Mouse (Mus musculus) liver, embryonic 12.5 days (tissue): ENCODE results near the gene Chd3. TPM values are rescaled to one million over a fixed set of nuclear protein-coding genes. Genes with fewer than 3 reads are reported as not detected.
"Not testable (repeated sequence)": the region's sequence is repeated elsewhere in the genome, so short reads cannot be mapped to it uniquely, and the experiment has no call there.

Source experiments
- ATAC-seq: fragments of 200-750 bp; cut with Nextera tagmentation; 2 replicates; pipeline ENCODE4 v1.8.0; 2017; ENCODE audit warnings: moderate number of reproducible peaks, mild to moderate bottlenecking, moderate library complexity
- H3K27ac ChIP-seq: fragments of 300-500 bp; sonication (generic); 2 replicates; pipeline ENCODE4 v1.5.1; 2016; ENCODE audit warnings: mild to moderate bottlenecking
- H3K27me3 ChIP-seq: fragments of 300-500 bp; sonication (generic); replicated peaks from 2 replicates; pipeline ENCODE4 v1.6.1; 2016; ENCODE audit warnings: mild to moderate bottlenecking, moderate library complexity
- H3K36me3 ChIP-seq: fragments of 300-500 bp; sonication (generic); 2 replicates; pipeline ENCODE4 v1.6.1; 2016; ENCODE audit warnings: mild to moderate bottlenecking, moderate library complexity
- H3K4me1 ChIP-seq: fragments of 300-500 bp; sonication (generic); 2 replicates; pipeline ENCODE4 v1.6.1; 2016
- H3K4me2 ChIP-seq: fragments of 300-500 bp; sonication (generic); 2 replicates; pipeline ENCODE4 v1.6.1; 2016; ENCODE audit warnings: mild to moderate bottlenecking, moderate library complexity
- H3K4me3 ChIP-seq: fragments of 300-500 bp; sonication (generic); 2 replicates; pipeline ENCODE4 v1.5.1; 2016; ENCODE audit warnings: mild to moderate bottlenecking, moderate library complexity
- H3K9ac ChIP-seq: fragments of 300-500 bp; sonication (generic); 2 replicates; pipeline ENCODE4 v1.6.1; 2016; ENCODE audit warnings: mild to moderate bottlenecking, moderate library complexity
- H3K9me3 ChIP-seq: fragments of 300-500 bp; sonication (generic); replicated peaks from 2 replicates; pipeline ENCODE4 v1.6.1; 2016; ENCODE audit warnings: mild to moderate bottlenecking, moderate library complexity
- WGBS: fragments of 180-500 bp; shearing (Covaris S2); methylation state at CpG from one replicate; pipeline ENCODE4 v1.1.7; 2016; ENCODE audit not compliant: insufficient replicate concordance; 5-methylcytosine and 5-hydroxymethylcytosine counted together
- polyA plus RNA-seq: library from polyadenylated mRNA; unstranded; fragments of >200 nt; fragmentation: Nextera tagmentation; extraction: Ambion mirVana; gene quantifications from 2 replicates; pipeline ENCODE4 v1.2.1, GENCODE M21; 2016

The Chd3 gene
- polyA plus RNA-seq, 1 experiment from 2014 or later: 4.7 TPM

DNA sequence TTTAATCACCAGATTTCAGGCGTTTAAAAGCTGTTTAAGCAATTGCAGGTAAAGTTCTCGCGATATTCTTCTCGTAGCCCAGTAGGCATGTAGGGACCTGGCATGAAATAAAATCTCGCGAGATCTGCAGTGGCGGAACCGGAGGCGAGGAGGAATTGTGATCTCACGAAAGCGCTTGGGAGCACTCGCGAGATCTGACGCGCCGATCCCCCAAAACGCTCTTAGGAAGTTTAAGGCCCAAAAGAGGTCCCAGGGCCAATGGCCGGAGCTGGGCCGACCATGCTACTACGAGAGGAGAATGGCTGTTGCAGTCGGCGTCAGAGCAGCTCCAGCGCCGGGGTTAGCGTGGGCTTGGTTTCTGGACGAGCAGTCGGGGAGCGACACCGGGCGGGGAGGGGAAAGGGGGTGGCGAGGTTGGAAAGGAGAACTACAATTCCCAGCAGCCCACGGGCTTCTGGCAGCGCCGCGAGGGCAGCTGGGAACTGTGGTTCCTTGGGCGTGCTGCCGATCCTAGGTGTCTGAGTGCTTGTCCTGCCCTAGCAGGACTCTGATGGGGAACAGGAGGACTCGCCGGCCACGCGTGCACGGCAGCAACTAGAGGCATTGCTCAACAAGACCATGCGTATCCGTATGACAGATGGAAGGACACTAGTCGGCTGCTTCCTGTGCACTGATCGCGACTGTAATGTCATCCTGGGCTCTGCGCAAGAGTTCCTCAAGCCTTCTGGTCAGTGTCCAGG is 26.6 kb upstream of the Chd3 start:
- 1% methylated on average over 48 of the region's 48 CpGs for WGBS
- Histone ChIP-seq H3K4me3 (peak overlapping the region; percentile 79), H3K9me3 (no peaks in the 10 kb centered on the region)

DNA sequence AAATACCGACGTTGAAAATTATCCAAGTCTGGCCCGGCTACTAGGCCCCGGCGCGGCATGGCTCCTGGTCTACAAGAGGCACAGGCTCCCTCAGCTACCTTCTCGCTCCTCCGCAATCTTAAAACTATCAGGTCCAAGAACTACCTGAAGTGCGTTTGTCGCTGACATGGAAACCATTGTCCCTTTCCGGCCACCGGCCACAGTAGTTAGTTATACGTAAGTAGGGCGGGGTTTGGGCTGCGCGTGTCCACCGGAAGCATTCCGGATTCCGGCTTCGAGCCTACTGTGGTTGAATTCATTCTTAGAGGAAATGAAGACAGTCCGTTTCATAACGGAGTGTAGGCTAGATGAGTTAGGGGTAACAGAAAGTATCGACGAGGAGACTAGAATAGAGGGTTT is 26.0 kb upstream of the Chd3 start, which contains the start of the genes Naa38 and Cyb5d1:
TSS of gene Naa38 (plus strand) at position 253 of the 399 bp plus-strand sequence.
TSS of gene Cyb5d1 (minus strand) at position 397 of the 399 bp plus-strand sequence.
- WGBS: under 1% methylated on average over 21 of the region's 24 CpGs
- peak within 1 kb of the TSS; percentile 94 for H3K4me2 ChIP-seq
- peak within 1 kb of the TSS; percentile 79 for H3K4me3 ChIP-seq
- not testable (repeated sequence) for H3K27me3 ChIP-seq, H3K9me3 ChIP-seq
- peaks cover 44% of the 10 kb centered on the region for H3K4me1 ChIP-seq
- H3K36me3 ChIP-seq: peaks cover 19% of the 10 kb centered on the region
- peak; percentile 76 for ATAC-seq
- peak within 1 kb of the TSS; percentile 95 for H3K27ac ChIP-seq
- peak within 1 kb of the TSS; percentile 91 for H3K9ac ChIP-seq

More for the DNA sequence above, 26.6 kb upstream of the Chd3 start:
- Histone ChIP-seq H3K36me3 (peaks cover 25% of the 10 kb centered on the region), H3K27ac (peak overlapping the region; percentile 95), H3K4me2 (peak overlapping the region; percentile 94), H3K9ac (peak overlapping the region; percentile 91), H3K27me3 (peaks cover 8% of the 10 kb centered on the region; the same call in 1 of the 2 replicates), H3K4me1 (peaks cover 45% of the 10 kb centered on the region)
- ATAC-seq: peak; percentile 86

DNA sequence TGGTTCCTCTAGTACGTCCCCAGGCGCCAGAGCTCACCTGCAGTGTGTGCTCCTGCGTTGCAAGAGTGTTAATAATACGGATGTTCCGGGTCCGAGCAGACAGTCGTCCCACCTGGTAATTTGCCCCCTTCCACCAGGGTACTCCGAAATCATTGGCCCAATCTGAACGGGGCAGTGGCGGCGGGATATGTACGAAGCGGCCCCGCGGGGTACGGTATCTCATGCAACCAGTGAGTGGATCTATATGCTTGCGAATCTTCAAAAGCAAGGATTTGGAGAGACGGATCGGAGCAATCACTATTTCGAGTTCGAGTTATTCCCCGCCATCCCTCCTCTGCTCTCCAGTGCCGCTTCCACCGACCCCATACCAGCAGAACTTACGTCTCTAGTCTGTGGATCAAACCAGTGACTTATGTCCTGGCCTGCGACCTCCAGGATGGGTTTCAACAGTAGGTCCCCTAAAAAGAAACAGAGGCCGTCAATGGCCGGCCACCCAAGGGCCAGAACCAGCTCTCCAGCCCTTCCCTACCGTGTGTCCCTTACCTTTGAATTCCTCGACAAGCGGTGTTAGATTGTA is 25.5 kb upstream of the Chd3 start:
- not testable (repeated sequence) for H3K27me3 ChIP-seq, ATAC-seq, H3K9me3 ChIP-seq
- Histone ChIP-seq H3K4me2 (peak overlapping the region; percentile 94), H3K4me1 (peaks cover 44% of the 10 kb centered on the region), H3K36me3 (peaks cover 14% of the 10 kb centered on the region), H3K4me3 (peak overlapping the region; percentile 79), H3K9ac (peak overlapping the region; percentile 91), H3K27ac (peak overlapping the region; percentile 95)
- WGBS: 1% methylated on average over 31 of the region's 31 CpGs

DNA sequence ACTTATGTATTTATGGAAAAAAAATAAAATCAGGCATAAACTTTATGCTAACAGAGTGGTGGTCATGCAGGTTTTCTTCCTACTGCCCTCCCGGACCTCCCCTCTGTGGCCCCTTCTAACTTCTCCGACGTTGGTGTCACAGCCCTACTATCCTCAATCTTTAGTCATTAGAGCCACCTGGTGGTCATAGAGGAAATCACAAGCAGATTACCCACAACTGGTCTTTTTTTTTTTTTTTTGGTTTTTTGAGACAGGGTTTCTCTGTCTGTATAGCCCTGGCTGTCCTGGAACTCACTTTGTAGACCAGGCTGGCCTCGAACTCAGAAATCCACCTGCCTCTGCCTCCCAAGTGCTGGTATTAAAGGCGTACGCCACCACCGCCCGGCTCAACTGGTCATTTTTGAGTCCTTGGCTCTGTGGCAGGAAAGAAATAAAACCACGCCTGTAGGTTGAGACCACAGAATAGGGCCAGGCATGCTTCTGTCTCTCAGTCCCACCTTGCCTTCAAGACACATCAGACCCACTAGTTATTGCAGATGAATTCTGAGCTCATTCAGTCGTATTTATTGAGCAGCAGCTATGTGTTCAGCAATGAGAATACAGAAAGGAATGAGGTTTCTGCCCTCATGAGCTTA is 21.3 kb upstream of the Chd3 start:
- Histone ChIP-seq H3K4me1 (peaks cover 13% of the 10 kb centered on the region), H3K27ac (no peak overlapping the region), H3K9ac (no peak overlapping the region), H3K36me3 (peaks cover 9% of the 10 kb centered on the region), H3K4me3 (no peak overlapping the region), H3K9me3 (no peaks in the 10 kb centered on the region), H3K27me3 (no peaks in the 10 kb centered on the region), H3K4me2 (no peak overlapping the region)
- 40% methylated on average over 10 of the region's 10 CpGs for WGBS
- ATAC-seq: no peak

GRCm38 (mm10) chr11:69389531-69390399 is 20.6 kb upstream of the Chd3 start:
- Histone ChIP-seq H3K4me1 (peaks cover 13% of the 10 kb centered on the region), H3K36me3 (peaks cover 9% of the 10 kb centered on the region), H3K27ac (no peak overlapping the region), H3K4me3 (no peak overlapping the region), H3K27me3 (no peaks in the 10 kb centered on the region), H3K9me3 (no peaks in the 10 kb centered on the region), H3K9ac (no peak overlapping the region), H3K4me2 (no peak overlapping the region)
- no peak for ATAC-seq
- WGBS: 64% methylated on average over 14 of the region's 14 CpGs

DNA sequence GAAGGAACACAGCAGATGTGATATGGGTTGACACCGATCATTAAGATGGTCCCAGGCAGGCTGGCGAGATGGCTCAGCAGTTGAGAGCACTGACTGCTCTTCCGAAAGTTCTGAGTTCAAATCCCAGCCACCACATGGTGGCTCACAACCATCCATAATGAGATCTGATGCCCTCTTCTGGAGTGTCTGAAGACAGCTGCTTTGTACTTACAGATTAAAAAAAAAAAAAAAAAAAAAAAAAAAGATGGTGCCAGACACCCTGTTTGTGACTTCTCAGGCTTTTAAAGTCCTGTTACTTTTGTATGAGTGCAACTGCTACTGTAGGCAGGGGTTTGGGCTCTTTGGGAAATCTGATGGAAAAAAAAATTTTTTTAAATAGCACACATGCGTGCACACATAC is 19.5 kb upstream of the Chd3 start:
- no peak for ATAC-seq
- Histone ChIP-seq H3K4me2 (no peak overlapping the region), H3K27me3 (no peaks in the 10 kb centered on the region), H3K4me3 (no peak overlapping the region), H3K4me1 (peaks cover 7% of the 10 kb centered on the region), H3K36me3 (peaks cover 9% of the 10 kb centered on the region), H3K27ac (no peak overlapping the region), H3K9ac (no peak overlapping the region), H3K9me3 (no peaks in the 10 kb centered on the region)
- WGBS: 91% methylated on average over 4 of the region's 4 CpGs

GRCm38 (mm10) chr11:69386758-69387157 is 17.6 kb upstream of the Chd3 start:
- H3K4me2 ChIP-seq: no peak overlapping the region
- H3K27me3 ChIP-seq: no peaks in the 10 kb centered on the region
- no peak for ATAC-seq
- H3K27ac ChIP-seq: no peak overlapping the region
- no peaks in the 10 kb centered on the region for H3K36me3 ChIP-seq
- peaks cover 7% of the 10 kb centered on the region for H3K4me1 ChIP-seq
- no peak overlapping the region for H3K9ac ChIP-seq
- 67% methylated on average over 7 of the region's 7 CpGs for WGBS
- no peak overlapping the region for H3K4me3 ChIP-seq
- H3K9me3 ChIP-seq: no peaks in the 10 kb centered on the region

DNA sequence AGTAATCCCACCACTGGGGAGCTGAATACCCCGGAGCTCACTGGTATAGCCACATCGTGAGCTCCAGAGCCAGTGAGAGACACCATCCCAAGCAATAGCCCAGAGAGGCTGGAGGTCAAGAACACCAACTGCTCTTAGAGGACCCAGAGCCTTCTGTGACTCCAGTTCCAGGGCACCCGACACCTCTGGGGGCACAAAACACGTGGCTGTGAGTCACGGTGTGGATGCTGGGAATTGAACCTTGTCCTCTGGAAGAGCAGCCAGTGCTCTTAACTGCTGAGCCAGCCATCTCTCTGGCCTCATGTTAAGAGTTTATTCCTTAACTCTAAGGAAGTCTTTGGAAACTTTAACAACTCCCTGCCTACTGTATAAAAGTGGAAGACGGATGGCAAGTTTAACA is 15.8 kb upstream of the Chd3 start:
- H3K9me3 ChIP-seq: no peaks in the 10 kb centered on the region
- no peak overlapping the region for H3K4me3 ChIP-seq
- peaks cover 5% of the 10 kb centered on the region for H3K4me1 ChIP-seq
- no peaks in the 10 kb centered on the region for H3K36me3 ChIP-seq
- H3K4me2 ChIP-seq: no peak overlapping the region
- no peak for ATAC-seq
- no peak overlapping the region for H3K9ac ChIP-seq
- WGBS: 67% methylated on average over 6 of the region's 6 CpGs
- no peak overlapping the region for H3K27ac ChIP-seq
- H3K27me3 ChIP-seq: no peaks in the 10 kb centered on the region

DNA sequence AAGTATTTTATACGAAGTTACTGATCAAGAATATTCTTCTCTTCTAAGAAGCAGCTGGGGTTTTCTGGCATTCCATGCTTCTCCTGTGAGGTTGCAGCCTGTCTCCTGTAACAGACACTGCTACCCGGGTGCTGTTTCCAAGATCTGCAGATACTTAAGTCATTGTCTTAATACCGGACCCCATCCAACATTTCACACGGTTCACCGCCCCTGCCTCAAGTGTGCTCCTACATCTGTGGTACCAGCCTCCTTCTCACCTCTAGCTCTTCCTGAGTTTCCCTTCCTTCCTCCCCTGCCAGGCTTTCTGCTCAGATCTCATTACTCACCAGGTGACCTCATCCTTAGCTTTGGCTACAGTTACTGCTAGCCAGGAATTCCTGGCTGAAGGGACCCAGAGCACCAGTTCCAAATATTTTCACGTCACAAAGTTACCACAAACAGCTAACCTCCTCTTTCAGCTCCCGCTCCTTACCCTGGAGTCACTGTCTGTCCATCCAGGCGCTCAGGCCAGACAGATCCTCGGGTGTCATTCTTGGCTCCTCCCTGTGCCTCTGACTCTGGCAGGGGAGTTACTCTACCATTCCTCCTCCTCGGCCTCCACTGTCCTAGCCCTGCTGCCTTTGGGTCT is 13.4 kb upstream of the Chd3 start:
- no peaks in the 10 kb centered on the region for H3K27me3 ChIP-seq
- H3K9ac ChIP-seq: no peak overlapping the region
- no peak for ATAC-seq
- no peaks in the 10 kb centered on the region for H3K9me3 ChIP-seq
- H3K4me3 ChIP-seq: no peak overlapping the region
- H3K4me2 ChIP-seq: no peak overlapping the region
- peaks cover 10% of the 10 kb centered on the region; the same call in 1 of the 2 replicates for H3K4me1 ChIP-seq
- no peak overlapping the region for H3K27ac ChIP-seq
- 77% methylated on average over 10 of the region's 10 CpGs for WGBS
- H3K36me3 ChIP-seq: no peaks in the 10 kb centered on the region

DNA sequence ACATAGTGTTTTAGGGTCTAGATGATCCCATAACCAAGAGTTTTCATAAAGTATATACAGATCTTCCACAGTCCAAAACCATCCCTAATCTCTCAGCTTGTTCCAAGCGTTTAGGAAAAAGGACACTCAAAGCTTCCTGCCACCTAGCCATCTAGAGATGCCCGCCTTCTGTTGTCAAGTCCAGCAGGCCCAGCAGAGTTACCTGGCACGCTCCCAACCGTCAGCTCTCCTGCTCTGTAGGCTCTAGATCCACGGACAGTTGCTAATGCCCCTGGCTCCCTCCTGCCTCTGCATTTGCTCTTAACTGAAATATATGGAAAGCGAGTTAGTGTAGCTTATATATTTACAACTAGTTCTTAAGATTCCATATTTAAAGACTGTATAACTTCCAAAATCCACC is 12.2 kb upstream of the Chd3 start:
- Histone ChIP-seq H3K4me1 (peaks cover 20% of the 10 kb centered on the region), H3K27me3 (no peaks in the 10 kb centered on the region), H3K4me3 (no peak overlapping the region), H3K4me2 (no peak overlapping the region), H3K9ac (no peak overlapping the region), H3K27ac (no peak overlapping the region), H3K9me3 (no peaks in the 10 kb centered on the region), H3K36me3 (no peaks in the 10 kb centered on the region)
- 73% methylated on average over 6 of the region's 6 CpGs for WGBS
- no peak for ATAC-seq

DNA sequence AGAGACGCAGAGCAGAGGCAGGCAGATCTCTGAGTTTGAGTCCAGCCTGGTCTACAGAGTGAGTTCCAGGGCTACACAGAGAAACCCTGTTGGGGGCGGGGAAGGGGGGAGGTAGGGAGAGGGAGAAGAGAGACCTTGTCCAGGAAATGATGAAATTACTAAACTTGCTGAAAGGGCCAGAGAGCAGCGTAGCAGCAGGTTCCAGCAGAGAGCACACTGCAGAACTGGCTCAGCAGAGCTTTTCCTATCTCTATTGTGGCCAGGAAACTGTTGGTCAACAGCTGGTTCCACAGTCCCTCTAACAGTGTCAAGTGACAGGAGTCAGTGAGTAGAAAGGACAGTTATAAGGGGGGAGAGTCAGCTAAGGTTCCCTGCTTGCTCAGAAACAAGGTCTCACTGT is 10.4 kb upstream of the Chd3 start:
- Histone ChIP-seq H3K4me2 (no peak overlapping the region), H3K9ac (peak overlapping the region; percentile 10; the same call in 1 of the 2 replicates), H3K9me3 (no peaks in the 10 kb centered on the region), H3K27me3 (no peaks in the 10 kb centered on the region), H3K4me1 (peaks cover 29% of the 10 kb centered on the region), H3K36me3 (no peaks in the 10 kb centered on the region), H3K4me3 (no peak overlapping the region), H3K27ac (peak overlapping the region; percentile 32; the same call in 1 of the 2 replicates)
- WGBS: 43% methylated on average over 3 of the region's 3 CpGs
- no peak for ATAC-seq
